Mouse (Mus musculus): ENCODE data around the gene Caskin2.
"Not testable (repeated sequence)": the region's sequence is repeated elsewhere in the genome, so short reads cannot be mapped to it uniquely, and the experiment has no call there.

The Caskin2 gene

GRCm38 (mm10) chr11:115813507-115814296 lies at the start of gene Caskin2:
Caskin2 (minus strand) TSS chr11:115813639.
- peak; percentile 90 to 93 for DNase-seq (ENCODE audit: low spot score in 2 of 2)

- peak; percentile 66 to 85 for DNase-seq (ENCODE audit: low spot score in 2 of 2)
These were observed 45.9 kb upstream of the Caskin2 start for GRCm38 (mm10) chr11:115859143-115859945.

- DNase-seq (ENCODE audit: low spot score in 2 of 2) = no peak
These were observed 44.9 kb upstream of the Caskin2 start, which contains the start of gene Myo15b for GRCm38 (mm10) chr11:115858354-115858753. Myo15b (plus strand) TSS chr11:115858406.

- no peak for DNase-seq (ENCODE audit: low spot score in 2 of 2)
These were observed 44.5 kb upstream of the Caskin2 start for GRCm38 (mm10) chr11:115857936-115858335.

DNA sequence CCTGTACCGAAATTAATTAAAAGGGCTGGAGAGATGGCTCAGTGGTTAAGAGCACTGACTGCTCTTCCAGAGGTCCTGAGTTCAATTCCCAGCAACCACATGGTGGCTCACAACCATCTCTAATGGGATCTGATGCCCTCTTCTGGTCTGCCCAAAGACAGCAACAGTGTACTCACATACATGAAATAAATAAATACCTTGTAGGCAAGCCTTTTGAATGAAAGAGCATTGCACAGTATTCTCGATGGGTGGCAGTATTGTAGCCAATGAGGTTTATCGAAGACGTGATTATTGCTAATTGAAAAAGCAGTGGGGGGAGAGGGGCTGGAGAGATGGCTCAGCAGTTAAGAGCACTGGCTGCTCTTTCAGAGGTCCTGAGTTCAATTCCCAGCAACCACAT lies 43.7 kb upstream of the Caskin2 start:
- not testable (repeated sequence) for DNase-seq (ENCODE audit: low spot score in 2 of 2)

- DNase-seq (ENCODE audit: low spot score in 2 of 2) = no peak
These were observed 41.2 kb upstream of the Caskin2 start for GRCm38 (mm10) chr11:115854674-115855073.

- no peak for DNase-seq (ENCODE audit: low spot score in 2 of 2)
These were observed 32.4 kb upstream of the Caskin2 start for GRCm38 (mm10) chr11:115845819-115846218.

DNA sequence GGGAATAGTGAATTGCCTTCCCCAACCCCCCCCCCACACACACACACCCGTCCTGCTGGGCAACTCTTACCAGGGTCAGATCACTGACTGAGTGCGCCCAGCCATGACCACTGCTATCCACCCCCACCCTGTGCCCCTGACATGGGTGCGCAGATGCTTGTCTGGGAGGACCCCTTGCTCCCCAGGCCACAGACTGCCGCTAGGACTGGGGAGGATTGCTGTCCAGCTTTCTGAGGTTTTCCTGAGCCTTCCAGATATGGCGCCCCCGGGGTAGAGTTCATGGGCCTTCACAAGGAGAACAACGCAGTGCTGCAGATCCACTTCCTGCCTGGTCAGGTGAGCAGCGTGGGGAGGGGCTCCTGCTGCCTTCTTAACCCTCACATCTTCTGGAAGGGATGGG lies 30.8 kb upstream of the Caskin2 start:
- no peak for DNase-seq (ENCODE audit: low spot score in 2 of 2)

- DNase-seq (ENCODE audit: low spot score in 2 of 2) = no peak
These were observed 30.4 kb upstream of the Caskin2 start for GRCm38 (mm10) chr11:115843891-115844239.

- no peak for DNase-seq (ENCODE audit: low spot score in 2 of 2)
These were observed 29.9 kb upstream of the Caskin2 start for GRCm38 (mm10) chr11:115843141-115843890.

- no peak for DNase-seq (ENCODE audit: low spot score in 2 of 2)
These were observed 28.6 kb upstream of the Caskin2 start for GRCm38 (mm10) chr11:115841961-115842550.

- DNase-seq (ENCODE audit: low spot score in 2 of 2) = no peak
These were observed 27.6 kb upstream of the Caskin2 start for GRCm38 (mm10) chr11:115841044-115841443.

DNA sequence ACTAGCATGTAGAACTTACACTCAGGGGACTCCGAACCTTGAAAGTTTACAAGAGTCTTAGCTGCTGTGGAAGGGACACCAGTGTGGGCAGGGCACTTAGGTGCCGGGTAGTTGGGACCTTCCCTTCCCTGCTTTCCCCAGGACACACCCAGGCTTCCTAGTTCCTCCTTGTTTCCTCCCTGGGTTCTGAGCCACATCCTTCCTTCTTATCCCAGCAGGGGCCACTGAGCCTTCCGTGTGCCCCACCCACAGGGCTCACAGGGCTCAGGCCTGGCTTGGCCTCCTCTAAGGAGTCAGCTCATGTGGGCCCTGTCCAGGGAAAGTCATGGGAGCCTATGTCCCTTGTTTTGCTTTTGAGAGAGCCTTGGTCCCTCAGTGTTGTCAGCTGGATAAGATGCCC lies 26.3 kb upstream of the Caskin2 start:
- DNase-seq (ENCODE audit: low spot score in 2 of 2) = no peak

- DNase-seq (ENCODE audit: low spot score in 2 of 2) = no peak
These were observed 25.5 kb upstream of the Caskin2 start for GRCm38 (mm10) chr11:115838895-115839311.

DNA sequence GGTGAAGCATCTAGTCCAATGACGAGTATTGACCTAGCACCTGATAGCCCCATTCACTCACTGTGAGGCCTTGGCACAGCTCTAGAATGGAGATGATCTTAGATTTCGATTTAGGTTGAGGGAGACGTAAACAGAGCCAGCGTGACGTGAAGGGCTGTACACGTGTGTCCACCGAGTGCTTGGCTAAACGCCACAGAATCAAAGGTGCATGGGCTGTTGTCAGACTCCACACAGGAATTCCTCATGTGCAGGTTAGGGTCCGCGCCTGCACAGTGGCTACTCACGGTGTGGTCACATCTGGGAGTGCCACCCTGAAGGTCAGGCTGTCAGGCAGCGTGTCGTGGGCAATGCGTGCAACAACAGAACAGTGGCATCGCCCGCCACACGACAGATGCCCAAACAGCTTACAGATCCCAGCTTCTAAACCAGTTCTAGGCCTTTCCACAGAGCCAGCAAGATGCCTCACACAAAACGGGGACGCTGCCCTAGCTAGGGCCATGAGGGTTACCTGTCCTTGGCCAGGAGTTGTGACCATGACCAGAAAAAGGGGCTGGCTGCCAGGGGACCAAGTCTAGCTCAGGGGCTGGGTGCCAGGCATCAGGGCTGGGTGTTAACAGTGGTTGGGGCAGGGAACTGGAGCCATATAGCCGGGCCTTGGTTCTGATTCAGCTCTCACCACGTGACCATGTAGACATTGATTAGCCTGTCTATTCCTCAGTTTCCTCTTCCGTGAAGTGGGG lies 24.3 kb upstream of the Caskin2 start:
- DNase-seq (ENCODE audit: low spot score in 2 of 2) = no peak

GRCm38 (mm10) chr11:115836656-115837395 lies 23.4 kb upstream of the Caskin2 start:
- no peak for DNase-seq (ENCODE audit: low spot score in 2 of 2)

DNA sequence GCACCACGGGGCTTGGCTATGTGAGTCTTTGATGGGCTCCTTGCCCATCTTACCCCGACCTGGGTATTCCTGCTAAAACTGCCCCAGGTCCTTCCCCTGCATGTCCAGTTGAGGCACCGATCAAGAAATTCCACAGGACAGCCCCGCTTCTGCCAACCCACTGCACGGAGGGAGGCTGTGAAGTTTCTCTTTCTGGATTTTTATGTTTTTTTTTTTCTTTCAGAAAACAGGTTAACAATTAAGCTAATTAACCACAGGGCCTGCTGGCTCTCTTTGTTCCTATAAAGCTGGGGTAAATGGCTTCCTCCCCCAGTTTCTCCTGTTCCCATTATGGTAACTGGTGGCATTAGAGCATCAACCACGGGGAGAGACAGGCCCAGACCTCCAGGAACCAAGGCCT lies 20.6 kb upstream of the Caskin2 start:
- DNase-seq (ENCODE audit: low spot score in 2 of 2) = no peak

DNA sequence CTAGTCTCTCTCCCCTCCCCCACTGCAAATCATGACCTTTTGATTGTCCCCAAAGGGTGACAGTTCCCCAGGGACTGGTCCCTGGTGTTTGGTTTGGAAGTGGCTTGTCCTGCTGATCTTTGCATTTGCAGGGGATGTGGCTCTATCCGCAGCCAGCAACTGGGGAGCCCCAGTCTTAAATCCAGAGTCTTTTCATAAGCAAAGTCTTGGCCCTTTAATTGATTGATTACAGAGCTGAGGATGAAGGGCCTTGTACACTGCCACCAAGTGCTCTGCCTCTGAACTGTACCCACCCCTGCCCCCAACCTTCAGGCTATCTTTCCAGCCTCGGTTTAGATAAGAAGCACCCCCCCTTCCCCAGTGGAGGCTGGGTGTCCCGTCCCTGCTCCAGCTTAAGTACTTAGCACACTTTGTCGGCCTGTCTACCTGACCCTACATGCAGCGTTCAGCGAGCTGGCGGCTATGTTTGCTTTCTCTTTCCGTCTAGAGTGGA lies 19.6 kb upstream of the Caskin2 start:
- DNase-seq (ENCODE audit: low spot score in 2 of 2) = no peak

GRCm38 (mm10) chr11:115832523-115832922 lies 19.1 kb upstream of the Caskin2 start:
- no peak for DNase-seq (ENCODE audit: low spot score in 2 of 2)

DNA sequence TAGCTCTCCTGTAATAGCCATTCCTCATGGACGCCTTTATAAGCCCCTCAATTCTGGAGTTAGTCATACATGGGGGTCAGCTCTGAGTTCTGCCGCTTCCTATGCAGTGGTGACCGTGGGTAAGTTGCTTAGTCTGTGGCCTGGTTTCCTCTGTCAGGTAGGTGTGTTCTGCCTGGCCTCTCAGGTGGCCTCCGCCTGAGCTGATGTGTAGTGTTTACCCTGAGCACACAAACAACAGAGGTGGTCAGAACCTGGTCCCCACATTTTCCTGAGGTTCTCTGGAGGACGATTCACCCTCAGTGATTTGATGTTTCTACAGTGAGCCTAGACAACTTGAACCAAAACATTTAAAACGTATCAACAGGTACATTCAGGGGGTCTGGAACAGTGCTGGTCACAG lies 18.6 kb upstream of the Caskin2 start:
- no peak for DNase-seq (ENCODE audit: low spot score in 2 of 2)
